Mouse (Mus musculus): ENCODE results near the gene Fam198b. TPM values are rescaled to one million over a fixed set of nuclear protein-coding genes. Genes with fewer than 3 reads are reported as not detected.

The Fam198b gene
- polyA plus RNA-seq, 1 experiment from 2014 or later, result 6.6 TPM

DNA sequence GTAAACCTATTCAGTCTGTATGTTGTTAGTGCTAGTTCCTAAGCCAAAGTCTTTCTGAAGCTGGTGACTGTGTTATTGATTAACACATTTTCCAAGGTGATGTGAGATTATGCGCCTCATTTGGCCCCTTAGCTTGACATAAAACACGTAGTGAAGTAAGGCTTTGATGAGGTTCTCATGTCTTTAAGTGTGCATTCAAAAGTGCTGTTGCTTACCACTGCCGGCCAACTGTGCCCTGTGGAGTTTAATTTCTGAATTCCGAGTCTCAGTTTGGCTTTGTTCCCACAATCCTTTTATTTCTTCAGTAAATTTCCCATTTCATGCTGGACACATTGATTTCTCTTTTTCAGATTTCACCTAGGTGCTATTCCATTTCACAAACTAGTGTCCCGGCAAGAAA lies 26.6 kb upstream of the Fam198b start:
- no peaks in the 10 kb centered on the region for H3K36me3 ChIP-seq
- H3K4me3 ChIP-seq, result no peak overlapping the region
- ATAC-seq (ENCODE audit: insufficient number of reproducible peaks, insufficient read depth, low FRiP score, low TSS enrichment), result no peak
- no peak overlapping the region for H3K4me2 ChIP-seq (replicated peaks)
- no peaks in the 10 kb centered on the region for H3K27me3 ChIP-seq
- no peak overlapping the region for H3K27ac ChIP-seq
- 81% methylated on average over 5 of the region's 5 CpGs for whole genome bisulfite sequencing
- H3K4me1 ChIP-seq, result no peaks in the 10 kb centered on the region
- H3K9ac ChIP-seq, result no peak overlapping the region
- H3K9me3 ChIP-seq, result no peaks in the 10 kb centered on the region

DNA sequence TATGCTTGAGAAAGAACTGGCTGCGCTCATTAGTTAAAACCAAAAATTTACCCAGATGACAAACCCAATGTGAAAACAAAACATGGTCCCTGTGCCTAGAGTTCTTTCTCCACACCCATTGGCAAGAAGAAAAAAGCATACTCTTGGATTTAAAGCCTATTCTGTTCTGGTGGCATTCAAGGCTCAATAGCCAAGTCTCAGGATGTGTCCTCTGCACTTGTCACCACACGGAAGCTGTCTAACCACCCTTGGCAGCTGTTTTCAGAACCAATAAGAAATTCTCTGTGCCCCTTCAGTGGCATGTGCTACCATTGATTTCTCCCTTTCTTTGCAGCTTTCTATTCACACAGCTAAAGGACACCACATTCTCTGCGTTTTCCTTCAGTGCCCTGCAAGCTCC lies 26.1 kb upstream of the Fam198b start:
- no peak for ATAC-seq (ENCODE audit: insufficient number of reproducible peaks, insufficient read depth, low FRiP score, low TSS enrichment)
- 78% methylated on average over 3 of the region's 3 CpGs for WGBS

DNA sequence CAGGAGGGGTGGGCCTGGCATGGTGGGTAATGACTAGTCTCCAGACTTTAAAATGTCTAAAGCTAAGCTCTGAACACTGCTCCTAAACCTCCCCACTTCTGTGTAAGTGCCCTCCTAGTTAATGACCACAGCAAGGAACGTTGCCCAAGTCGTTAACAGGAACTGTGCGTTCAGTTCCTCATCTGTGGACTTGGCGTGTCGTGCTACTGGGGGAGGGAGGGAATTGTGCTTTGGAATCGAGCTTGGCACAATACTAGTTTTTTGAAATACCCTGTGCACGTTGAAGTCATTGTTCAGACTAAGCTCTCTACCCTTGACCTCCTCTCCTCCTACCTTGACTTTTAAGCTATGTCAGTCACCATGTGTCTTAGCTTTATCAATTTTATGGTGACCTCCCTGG lies 19.5 kb upstream of the Fam198b start:
- H3K9me3 ChIP-seq, result no peaks in the 10 kb centered on the region
- no peaks in the 10 kb centered on the region for H3K36me3 ChIP-seq
- WGBS, result 82% methylated on average over 7 of the region's 7 CpGs
- H3K9ac ChIP-seq, result no peak overlapping the region
- H3K4me2 ChIP-seq (replicated peaks), result no peak overlapping the region
- no peaks in the 10 kb centered on the region for H3K4me1 ChIP-seq
- H3K27ac ChIP-seq, result no peak overlapping the region
- no peaks in the 10 kb centered on the region for H3K27me3 ChIP-seq
- no peak overlapping the region for H3K4me3 ChIP-seq
- ATAC-seq (ENCODE audit: insufficient number of reproducible peaks, insufficient read depth, low FRiP score, low TSS enrichment), result no peak

More for the DNA sequence above, 26.1 kb upstream of the Fam198b start:
- Histone ChIP-seq H3K9me3 (no peaks in the 10 kb centered on the region), H3K4me1 (no peaks in the 10 kb centered on the region), H3K4me2 (replicated peaks) (no peak overlapping the region), H3K27ac (no peak overlapping the region), H3K36me3 (no peaks in the 10 kb centered on the region), H3K27me3 (no peaks in the 10 kb centered on the region), H3K9ac (no peak overlapping the region), H3K4me3 (no peak overlapping the region)

DNA sequence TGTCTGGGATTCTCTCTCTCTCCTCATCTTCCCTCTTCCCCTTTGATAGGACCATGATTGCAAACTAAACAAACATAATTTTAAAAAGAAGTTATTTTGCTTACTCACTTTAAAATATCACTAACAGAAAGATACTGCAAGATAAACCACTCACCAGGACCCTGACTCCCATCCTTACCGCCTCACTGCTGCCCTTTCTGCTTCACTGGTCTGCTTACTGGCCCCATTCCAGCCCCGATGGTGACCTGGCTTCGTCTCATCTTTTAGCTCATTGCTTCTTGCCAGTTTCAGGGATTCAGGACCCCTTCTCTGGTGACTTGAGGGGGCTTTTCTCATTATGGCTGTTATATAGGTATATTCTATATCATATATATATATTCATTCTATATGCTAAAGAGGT lies 18.2 kb upstream of the Fam198b start:
- H3K9me3 ChIP-seq, result no peaks in the 10 kb centered on the region
- no peaks in the 10 kb centered on the region for H3K4me1 ChIP-seq
- ATAC-seq (ENCODE audit: insufficient number of reproducible peaks, insufficient read depth, low FRiP score, low TSS enrichment), result no peak
- WGBS, result 81% methylated on average over 3 of the region's 3 CpGs
- H3K9ac ChIP-seq, result no peak overlapping the region
- no peak overlapping the region for H3K4me3 ChIP-seq
- no peak overlapping the region for H3K27ac ChIP-seq
- H3K4me2 ChIP-seq (replicated peaks), result no peak overlapping the region
- no peaks in the 10 kb centered on the region for H3K27me3 ChIP-seq
- no peaks in the 10 kb centered on the region for H3K36me3 ChIP-seq

DNA sequence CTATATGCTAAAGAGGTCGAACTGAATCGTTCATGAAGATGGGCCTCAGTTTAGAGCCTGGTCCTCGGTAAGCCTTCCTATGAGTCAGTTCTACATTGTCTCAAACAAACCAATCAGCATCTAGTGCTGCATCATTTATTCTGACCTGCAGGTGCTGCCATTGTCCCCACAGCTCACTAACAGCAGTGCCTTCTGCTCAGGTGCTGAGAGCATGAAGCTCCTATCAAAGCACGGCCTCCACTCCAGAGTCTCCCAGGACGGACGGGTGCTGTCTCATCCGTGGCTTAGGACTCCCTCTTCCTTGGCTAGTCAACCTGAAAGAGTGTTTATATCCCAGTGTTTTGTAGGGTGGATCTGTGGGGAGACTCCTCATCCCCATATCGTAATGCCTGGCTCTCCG lies 17.8 kb upstream of the Fam198b start:
- WGBS, result 82% methylated on average over 9 of the region's 9 CpGs
- ATAC-seq (ENCODE audit: insufficient number of reproducible peaks, insufficient read depth, low FRiP score, low TSS enrichment), result no peak
- no peak overlapping the region for H3K27ac ChIP-seq

DNA sequence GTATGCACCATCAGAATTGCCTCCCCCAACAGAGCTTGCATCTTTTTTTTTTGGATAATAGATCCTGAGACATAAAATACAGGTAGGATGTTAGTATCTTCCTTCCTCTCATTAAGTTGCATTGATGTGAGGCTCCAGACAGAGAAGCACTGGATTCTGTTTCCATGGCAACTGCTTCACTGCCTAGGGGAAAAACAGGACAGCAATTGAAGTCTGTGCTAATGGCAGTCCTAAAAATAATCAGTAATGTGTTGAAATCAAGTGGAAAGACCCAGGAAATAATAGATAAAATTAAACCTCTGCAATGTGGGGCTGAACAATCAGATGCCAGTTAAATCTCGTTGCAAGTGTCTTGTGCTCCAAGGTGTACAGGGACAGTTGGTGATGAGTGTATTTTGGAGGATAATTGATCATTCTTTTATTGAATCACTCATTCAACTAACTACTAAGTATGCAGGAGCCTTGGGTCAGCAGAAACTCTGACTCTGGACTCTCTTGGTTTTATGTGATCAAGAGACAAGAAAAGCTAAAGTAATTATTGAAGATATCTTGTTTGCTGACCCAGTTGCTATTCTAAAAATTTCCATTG lies 17.1 kb upstream of the Fam198b start:
- no peak overlapping the region for H3K9ac ChIP-seq
- H3K4me3 ChIP-seq, result no peak overlapping the region
- 71% methylated on average over 1 of the region's 1 CpGs for whole genome bisulfite sequencing
- no peaks in the 10 kb centered on the region for H3K36me3 ChIP-seq
- no peak for ATAC-seq (ENCODE audit: insufficient number of reproducible peaks, insufficient read depth, low FRiP score, low TSS enrichment)
- H3K27ac ChIP-seq, result no peak overlapping the region
- no peaks in the 10 kb centered on the region for H3K27me3 ChIP-seq
- H3K4me2 ChIP-seq (replicated peaks), result no peak overlapping the region
- H3K4me1 ChIP-seq, result no peaks in the 10 kb centered on the region
- no peaks in the 10 kb centered on the region for H3K9me3 ChIP-seq

More for the DNA sequence above, 17.8 kb upstream of the Fam198b start:
- H3K9me3 ChIP-seq, result no peaks in the 10 kb centered on the region
- no peak overlapping the region for H3K4me2 ChIP-seq (replicated peaks)
- H3K4me1 ChIP-seq, result no peaks in the 10 kb centered on the region
- H3K36me3 ChIP-seq, result no peaks in the 10 kb centered on the region
- H3K27me3 ChIP-seq, result no peaks in the 10 kb centered on the region
- no peak overlapping the region for H3K9ac ChIP-seq
- no peak overlapping the region for H3K4me3 ChIP-seq

DNA sequence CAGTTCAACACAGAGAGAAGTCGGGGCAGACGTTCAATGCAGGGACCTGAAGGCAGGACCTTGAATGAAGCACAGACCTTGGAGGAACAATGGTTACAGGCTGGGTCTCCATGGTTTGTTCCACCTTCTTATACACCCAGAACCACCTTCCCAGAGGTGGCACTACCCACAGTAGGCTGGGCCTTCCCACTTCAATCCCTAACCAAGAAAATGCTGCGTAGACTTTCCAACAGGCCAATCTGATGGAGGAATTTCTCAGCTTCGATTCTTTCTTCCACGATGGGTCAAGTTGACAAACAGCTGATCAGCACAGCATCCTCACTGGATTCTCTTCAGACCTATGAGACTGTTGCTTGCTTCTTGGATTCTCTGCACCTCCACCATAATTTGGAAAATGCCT lies 8.9 kb upstream of the Fam198b start:
- H3K4me1 ChIP-seq, result no peaks in the 10 kb centered on the region
- no peak overlapping the region for H3K4me3 ChIP-seq
- H3K36me3 ChIP-seq, result no peaks in the 10 kb centered on the region
- no peak overlapping the region for H3K4me2 ChIP-seq (replicated peaks)
- no peak for ATAC-seq (ENCODE audit: insufficient number of reproducible peaks, insufficient read depth, low FRiP score, low TSS enrichment)
- 0 out of 2 replicates have a peak, but pooled peaks cover 3% of the 10 kb centered on the region for H3K27me3 ChIP-seq
- H3K9ac ChIP-seq, result no peak overlapping the region
- H3K9me3 ChIP-seq, result no peaks in the 10 kb centered on the region
- no peak overlapping the region for H3K27ac ChIP-seq
- WGBS, result 94% methylated on average over 5 of the region's 5 CpGs

DNA sequence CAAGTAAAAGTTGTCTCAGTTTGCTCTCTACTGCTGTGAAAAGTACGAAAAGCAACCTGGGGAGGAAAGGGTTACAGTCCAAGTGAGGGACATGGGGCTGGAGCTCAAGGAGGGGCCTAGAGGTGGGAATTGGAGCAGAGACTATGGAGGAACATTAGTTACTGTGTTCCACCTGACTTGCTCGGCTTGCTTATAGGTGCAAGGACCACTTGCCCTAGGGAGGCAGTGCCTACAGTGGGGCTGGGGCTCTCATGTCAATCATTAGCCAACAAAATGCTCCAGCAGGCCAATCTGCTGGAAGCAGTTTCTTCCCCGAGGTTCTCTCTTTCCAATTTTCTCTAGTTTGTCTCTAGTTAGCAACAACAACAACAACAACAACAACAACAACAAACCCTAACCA lies 6.0 kb upstream of the Fam198b start:
- ATAC-seq (ENCODE audit: insufficient number of reproducible peaks, insufficient read depth, low FRiP score, low TSS enrichment), result no peak
- WGBS, result 58% methylated on average over 3 of the region's 3 CpGs
- H3K4me2 ChIP-seq (replicated peaks), result no peak overlapping the region
- H3K9ac ChIP-seq, result no peak overlapping the region
- no peaks in the 10 kb centered on the region for H3K9me3 ChIP-seq
- 0 out of 2 replicates have a peak, but pooled peaks cover 3% of the 10 kb centered on the region for H3K27me3 ChIP-seq
- H3K36me3 ChIP-seq, result no peaks in the 10 kb centered on the region
- H3K4me3 ChIP-seq, result no peak overlapping the region
- H3K27ac ChIP-seq, result no peak overlapping the region
- no peaks in the 10 kb centered on the region for H3K4me1 ChIP-seq

DNA sequence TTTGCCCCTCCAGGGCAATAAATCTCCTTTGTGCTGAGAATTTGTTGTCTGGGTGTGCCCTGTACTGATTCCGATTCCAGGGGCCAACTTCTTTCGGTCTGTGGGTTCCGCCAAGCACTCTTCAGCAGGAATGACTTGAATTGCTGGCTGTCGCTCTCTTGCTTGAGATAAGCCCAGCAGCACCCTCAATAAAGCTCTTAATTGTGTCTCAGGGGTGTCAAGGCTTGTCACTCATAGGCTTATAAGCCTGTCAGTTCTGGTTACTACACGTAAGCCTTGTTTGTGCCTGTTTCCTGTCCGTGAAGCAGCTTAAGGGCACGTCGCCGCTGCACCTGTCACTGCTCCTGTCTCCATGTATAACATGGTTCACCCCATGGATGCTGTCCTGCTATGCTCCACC lies 5.1 kb upstream of the Fam198b start:
- no peaks in the 10 kb centered on the region for H3K4me1 ChIP-seq
- no peak overlapping the region for H3K4me3 ChIP-seq
- H3K9me3 ChIP-seq, result no peaks in the 10 kb centered on the region
- H3K27me3 ChIP-seq, result 0 out of 2 replicates have a peak, but pooled peaks cover 3% of the 10 kb centered on the region
- H3K9ac ChIP-seq, result no peak overlapping the region
- no peak overlapping the region for H3K4me2 ChIP-seq (replicated peaks)
- WGBS, result 63% methylated on average over 9 of the region's 9 CpGs
- ATAC-seq (ENCODE audit: insufficient number of reproducible peaks, insufficient read depth, low FRiP score, low TSS enrichment), result no peak
- H3K27ac ChIP-seq, result no peak overlapping the region
- H3K36me3 ChIP-seq, result no peaks in the 10 kb centered on the region

DNA sequence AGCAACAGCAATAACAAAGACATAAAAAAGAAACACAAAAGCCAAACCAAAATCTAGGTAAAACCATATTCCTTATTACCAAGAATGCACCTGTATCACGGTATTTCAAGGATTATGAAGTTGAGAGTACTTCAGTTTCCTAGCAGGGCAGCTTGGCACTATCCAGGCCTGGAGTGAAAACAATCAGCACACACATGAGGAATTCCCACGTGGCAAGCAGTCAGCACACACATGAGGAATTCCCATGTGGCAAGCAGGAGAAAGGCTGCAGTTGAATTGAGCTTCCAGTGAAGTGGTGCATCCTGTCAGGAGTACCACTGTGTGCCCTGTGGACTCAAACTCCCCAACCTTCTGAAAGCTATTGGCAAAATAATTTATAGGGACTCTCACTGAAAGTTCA lies 2.7 kb upstream of the Fam198b start:
- H3K4me1 ChIP-seq, result peaks cover 5% of the 10 kb centered on the region; the same call in 1 of the 2 replicates
- no peaks in the 10 kb centered on the region for H3K36me3 ChIP-seq
- H3K9me3 ChIP-seq, result no peaks in the 10 kb centered on the region
- H3K4me2 ChIP-seq (replicated peaks), result no peak overlapping the region
- 60% methylated on average over 2 of the region's 2 CpGs for WGBS
- H3K4me3 ChIP-seq, result no peak overlapping the region
- ATAC-seq (ENCODE audit: insufficient number of reproducible peaks, insufficient read depth, low FRiP score, low TSS enrichment), result no peak
- H3K27me3 ChIP-seq, result 0 out of 2 replicates have a peak, but pooled peaks cover 3% of the 10 kb centered on the region
- no peak overlapping the region for H3K27ac ChIP-seq
- H3K9ac ChIP-seq, result no peak overlapping the region

DNA sequence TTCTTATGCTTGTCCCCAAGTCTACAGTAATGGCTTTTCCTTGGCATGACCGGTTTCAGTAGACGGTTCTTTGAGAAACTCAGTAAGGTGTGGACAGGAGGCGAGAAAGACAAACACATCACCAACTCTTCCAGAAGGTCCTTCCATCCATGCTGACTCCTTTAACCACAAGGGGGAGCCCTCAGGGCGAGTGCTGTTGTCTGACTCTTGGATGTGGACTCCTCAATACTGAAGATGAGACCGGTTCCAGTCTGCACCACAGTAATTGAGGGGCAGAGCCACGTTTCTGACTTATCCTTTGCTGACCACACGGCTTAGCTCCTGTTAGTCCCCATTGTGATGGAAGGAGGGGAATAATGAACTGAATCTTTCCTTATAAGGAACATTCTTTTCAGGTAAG lies 1.2 kb upstream of the Fam198b start:
- Histone ChIP-seq H3K4me2 (replicated peaks) (no peak overlapping the region), H3K36me3 (no peaks in the 10 kb centered on the region), H3K9me3 (no peaks in the 10 kb centered on the region), H3K4me3 (no peak overlapping the region), H3K27ac (no peak overlapping the region), H3K27me3 (0 out of 2 replicates have a peak, but pooled peaks cover 3% of the 10 kb centered on the region), H3K4me1 (peaks cover 14% of the 10 kb centered on the region; the same call in 1 of the 2 replicates), H3K9ac (no peak overlapping the region)
- 49% methylated on average over 7 of the region's 7 CpGs for WGBS
- no peak for ATAC-seq (ENCODE audit: insufficient number of reproducible peaks, insufficient read depth, low FRiP score, low TSS enrichment)

DNA sequence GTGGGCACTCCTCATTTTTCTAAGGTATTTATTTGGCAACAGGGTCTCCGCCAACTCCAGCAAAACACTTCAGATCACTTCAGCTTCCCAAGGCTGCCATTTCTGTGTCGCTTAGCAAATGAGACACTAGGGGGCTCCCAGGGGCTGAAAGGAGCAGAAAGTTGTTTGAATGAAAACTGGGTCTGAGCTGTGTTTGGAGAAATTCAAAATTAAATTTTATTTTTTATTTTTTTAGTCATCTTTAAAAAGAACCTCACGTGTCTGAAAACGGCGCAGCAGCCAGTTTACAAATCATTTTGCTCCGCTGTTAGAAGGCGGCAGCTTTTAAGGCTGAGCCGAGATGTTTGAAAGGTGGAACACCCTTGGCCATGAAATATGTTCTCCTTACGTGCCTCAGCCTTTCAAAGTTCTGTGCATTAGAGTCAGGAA lies 442 bp downstream of the Fam198b start:
- Histone ChIP-seq H3K4me2 (replicated peaks) (peak overlapping the region; percentile 9; the same call in 1 of the 2 replicates), H3K4me1 (peaks cover 14% of the 10 kb centered on the region; the same call in 1 of the 2 replicates), H3K9ac (no peak overlapping the region), H3K27me3 (no peaks in the 10 kb centered on the region), H3K36me3 (no peaks in the 10 kb centered on the region), H3K9me3 (no peaks in the 10 kb centered on the region), H3K27ac (no peak overlapping the region), H3K4me3 (no peak overlapping the region)
- WGBS, result 34% methylated on average over 9 of the region's 9 CpGs
- ATAC-seq (ENCODE audit: insufficient number of reproducible peaks, insufficient read depth, low FRiP score, low TSS enrichment), result no peak

Data from embryonic facial prominence, embryonic 12.5 days (tissue).